16 mouse cellular contexts compared by ENCODE assay signal in the genomic region with DNA sequence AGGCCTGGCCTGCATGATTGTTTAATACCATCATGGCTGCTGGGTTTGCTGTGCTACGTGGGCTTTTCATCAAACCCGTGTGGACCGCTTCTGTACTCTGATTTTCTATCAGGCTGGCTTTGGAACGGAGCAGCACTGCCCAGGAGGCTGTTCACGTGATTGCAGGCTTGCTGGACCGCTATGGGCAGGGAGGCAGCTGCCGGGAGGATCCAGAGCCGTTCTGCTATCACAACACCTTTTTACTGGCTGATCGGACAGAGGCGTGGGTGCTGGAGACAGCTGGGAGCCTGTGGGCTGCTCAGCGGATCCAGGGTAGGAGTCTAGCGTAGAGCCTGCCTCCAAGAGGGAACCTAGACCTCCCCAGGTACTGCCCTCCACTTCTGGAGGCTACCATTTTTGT. TPM values are rescaled to one million over a fixed set of nuclear protein-coding genes. Genes with fewer than 3 reads are reported as not detected.
"Had no signal": no experiment of that assay in that cellular context is flagged by ENCODE, and none has a peak within 500 bp of the region (broad histone marks: within the 10 kb centered on the region; RNA-seq: fewer than 3 reads in every experiment).

No protein-coding gene starts in this region.

- H3K9me3 ChIP-seq: liver, embryonic 15.5 days; midbrain, embryonic 13.5 days; neural tube, embryonic 15.5 days had no signal

- H3K4me3 ChIP-seq: layer of hippocampus, adult 2 months; liver, embryonic 15.5 days; midbrain, embryonic 13.5 days; myocyte; neural tube, embryonic 15.5 days had no signal

- H3K4me2 ChIP-seq: liver, embryonic 11.5 days; liver, embryonic 15.5 days; midbrain, embryonic 13.5 days; neural tube, embryonic 15.5 days had no signal

- H3K9ac ChIP-seq: liver, embryonic 15.5 days; midbrain, embryonic 13.5 days; neural tube, embryonic 15.5 days had no signal

- ATAC-seq: lung, postnatal 0 days; midbrain, embryonic 13.5 days had no signal

- DNase-seq: lung, adult 2 months; lung, postnatal 36 days; right cerebral cortex, adult 18-20 months; right cerebral cortex, postnatal 25 days; thymus, adult 18-20 months; thymus, postnatal 14 days had no signal

- H3K27ac ChIP-seq: kidney, postnatal 0 days; layer of hippocampus, adult 2 months; liver, embryonic 15.5 days; midbrain, embryonic 13.5 days; neural tube, embryonic 15.5 days had no signal

- H3K27me3 ChIP-seq: liver, embryonic 15.5 days; midbrain, embryonic 13.5 days; neural tube, embryonic 15.5 days had no signal

- H3K36me3 ChIP-seq: liver, embryonic 15.5 days; neural tube, embryonic 15.5 days had no signal

RNA-seq across cellular contexts. Expression of a gene that starts 18.8 kb away (rescaled TPM):
- total RNA-seq: megakaryocyte progenitor cell, adult 5-6 weeks had no signal
- polyA plus RNA-seq: intestine, embryonic 14.5 days; liver, embryonic 11.5 days had no signal
